Mouse (Mus musculus) T-cell, adult 2 months (primary cell): ENCODE measurements around the gene Sri.
A peak's percentile ranks its signal among the peaks of the same experiment; 100 is the strongest.
"Not testable (repeated sequence)": the region's sequence is repeated elsewhere in the genome, so short reads cannot be mapped to it uniquely, and the experiment has no call there.

Experiments
- DNase-seq: peaks from one replicate; pipeline ENCODE4 v3.0.0; 2022; ENCODE audit warnings: low spot score

The Sri gene

GRCm38 (mm10) chr5:8045855-8046254 lies at the start of gene Sri:
Sri (plus strand) TSS chr5:8046078.
- DNase-seq: no peak

- no peak for DNase-seq
Measured at GRCm38 (mm10) chr5:7996401-7997044, 49.4 kb upstream of the Sri start.

GRCm38 (mm10) chr5:7997086-7997485 lies 48.8 kb upstream of the Sri start:
- no peak for DNase-seq

- DNase-seq: no peak
Measured at GRCm38 (mm10) chr5:8000466-8000865, 45.4 kb upstream of the Sri start.

- DNase-seq: no peak
Measured at GRCm38 (mm10) chr5:8002827-8003226, 43.1 kb upstream of the Sri start.

- DNase-seq: no peak
Measured at GRCm38 (mm10) chr5:8013276-8013675, 32.6 kb upstream of the Sri start.

- DNase-seq: not testable (repeated sequence)
Measured at GRCm38 (mm10) chr5:8034596-8034995, 11.3 kb upstream of the Sri start.

GRCm38 (mm10) chr5:8053827-8054226 lies 7.9 kb downstream of the Sri start:
- DNase-seq: no peak

- DNase-seq: peak; percentile 30
Measured at GRCm38 (mm10) chr5:8055721-8056129, 9.8 kb downstream of the Sri start.

- peak; percentile 88 for DNase-seq
Measured at GRCm38 (mm10) chr5:8056141-8057017, 10.5 kb downstream of the Sri start.

- DNase-seq: no peak
Measured at GRCm38 (mm10) chr5:8057018-8057323, 11.1 kb downstream of the Sri start.

- no peak for DNase-seq
Measured at GRCm38 (mm10) chr5:8058056-8058455, 12.2 kb downstream of the Sri start.

GRCm38 (mm10) chr5:8062469-8062868 lies 16.6 kb downstream of the Sri start:
- no peak for DNase-seq

GRCm38 (mm10) chr5:8063207-8063606 lies 17.3 kb downstream of the Sri start:
- no peak for DNase-seq

GRCm38 (mm10) chr5:8073406-8073805 lies 27.5 kb downstream of the Sri start:
- DNase-seq: no peak

- DNase-seq: no peak
Measured at GRCm38 (mm10) chr5:8073901-8074561, 28.2 kb downstream of the Sri start.

- DNase-seq: no peak
Measured at GRCm38 (mm10) chr5:8077481-8077880, 31.6 kb downstream of the Sri start.

- DNase-seq: no peak
Measured at GRCm38 (mm10) chr5:8082800-8083509, 37.1 kb downstream of the Sri start.

GRCm38 (mm10) chr5:8085661-8086060 lies 39.8 kb downstream of the Sri start:
- DNase-seq: no peak

- DNase-seq: no peak
Measured at GRCm38 (mm10) chr5:8088147-8088546, 42.3 kb downstream of the Sri start.

GRCm38 (mm10) chr5:8094921-8095320 lies 49.0 kb downstream of the Sri start:
- no peak for DNase-seq

GRCm38 (mm10) chr5:8095689-8096088 lies 49.8 kb downstream of the Sri start:
- DNase-seq: no peak
